In the genomic region with DNA sequence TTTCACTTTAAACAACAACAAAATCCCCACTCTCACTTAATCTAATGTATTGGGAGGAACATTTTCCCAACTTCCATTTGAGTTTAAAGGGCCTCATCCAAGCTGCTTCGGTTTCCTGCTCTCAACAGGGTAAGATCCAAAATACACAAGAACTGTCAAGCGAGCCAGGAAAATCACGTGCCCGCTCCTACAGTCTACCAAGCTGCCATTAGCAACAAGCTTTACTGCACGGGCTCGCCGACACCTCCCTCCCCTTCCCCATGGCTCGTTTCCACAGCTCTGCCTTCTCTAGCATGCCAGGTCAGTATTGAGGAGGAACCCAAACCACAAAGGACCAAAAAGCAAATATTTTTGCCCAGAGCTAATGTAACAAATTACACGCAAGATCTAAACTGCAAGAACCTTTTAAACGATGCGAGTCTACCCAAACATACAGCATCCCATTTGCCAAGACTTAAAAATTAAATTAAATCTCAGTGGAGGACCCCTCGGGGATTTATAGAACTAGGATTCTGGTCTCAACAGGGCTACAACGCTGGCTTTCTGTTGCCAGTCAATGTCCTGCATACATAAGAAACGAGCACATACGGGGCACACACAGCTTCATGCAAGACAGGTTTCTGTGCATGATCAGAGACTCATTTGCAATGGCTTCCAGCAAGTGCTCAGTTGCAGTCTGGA, we compare ENCODE assay signal across 8 mouse cellular contexts.
A peak's percentile ranks its signal among the peaks of the same experiment; 100 is the strongest.
DNase-seq lines count a peak whose midpoint lies in the region.

No protein-coding gene starts in this region.

- peak; percentile 39 for DNase-seq in adrenal gland, adult 2 months
- no peak for DNase-seq in adrenal gland, adult 18-20 months (ENCODE audit: low spot score in 2 of 2)
- peak; percentile 29 for DNase-seq in ovary, adult 18-20 months (ENCODE audit: low spot score)
- no peak for DNase-seq in ovary, postnatal 10 days (ENCODE audit: low spot score)
- DNase-seq in heart, postnatal 4 days, result peak; percentile 68
- peak; percentile 85 for DNase-seq in lung, postnatal 25 days (ENCODE audit: low spot score)
- no peak for DNase-seq in urinary bladder, postnatal 25 days (ENCODE audit: low spot score)
- DNase-seq in thymus, postnatal 4 days, result no peak

Comparison
In these comparisons a context has a peak if more than half of its experiments do, and no peak if none do; other contexts are left out.
1. DNase-seq: peak in adrenal gland, adult 2 months (single experiment), ovary, adult 18-20 months (single experiment), heart, postnatal 4 days (single experiment) and lung, postnatal 25 days (single experiment); none in adrenal gland, adult 18-20 months (0 of 2), ovary, postnatal 10 days (single experiment), urinary bladder, postnatal 25 days (single experiment) and thymus, postnatal 4 days (single experiment).